Mouse (Mus musculus) hindbrain, embryonic 13.5 days (tissue): ENCODE measurements around the gene Adtrp. TPM values are rescaled to one million over a fixed set of nuclear protein-coding genes. Genes with fewer than 3 reads are reported as not detected.

Experiments
- ATAC-seq: fragments of 200-750 bp; cut with Nextera tagmentation; 2 replicates; pipeline ENCODE4 v1.8.0; 2017; ENCODE audit warnings: moderate TSS enrichment; ENCODE audit not compliant: low FRiP score
- H3K27ac ChIP-seq: fragments of 300-500 bp; sonication (generic); 2 replicates; pipeline ENCODE4 v1.5.1; 2015; ENCODE audit warnings: inconsistent platforms, mild to moderate bottlenecking, moderate library complexity
- H3K27me3 ChIP-seq: fragments of 300-500 bp; sonication (generic); 2 replicates; pipeline ENCODE4 v1.6.1; 2015; ENCODE audit warnings: mild to moderate bottlenecking, inconsistent platforms
- H3K36me3 ChIP-seq: fragments of 300-500 bp; sonication (generic); 2 replicates; pipeline ENCODE4 v1.6.1; 2015; ENCODE audit warnings: mild to moderate bottlenecking, inconsistent platforms
- H3K4me1 ChIP-seq: fragments of 300-500 bp; sonication (generic); replicated peaks from 2 replicates; pipeline ENCODE4 v1.6.1; 2015; ENCODE audit warnings: inconsistent platforms
- H3K4me2 ChIP-seq: fragments of 300-500 bp; sonication (generic); 2 replicates; pipeline ENCODE4 v1.6.1; 2015; ENCODE audit warnings: inconsistent platforms, mild to moderate bottlenecking, moderate library complexity
- H3K4me3 ChIP-seq: fragments of 300-500 bp; sonication (generic); 2 replicates; pipeline ENCODE4 v1.5.1; 2015; ENCODE audit warnings: mild to moderate bottlenecking, inconsistent platforms
- H3K9ac ChIP-seq: fragments of 300-500 bp; sonication (generic); 2 replicates; pipeline ENCODE4 v1.6.1; 2015; ENCODE audit warnings: mild to moderate bottlenecking, inconsistent platforms
- H3K9me3 ChIP-seq: fragments of 300-500 bp; sonication (generic); 2 replicates; pipeline ENCODE4 v1.6.1; 2016; ENCODE audit warnings: inconsistent platforms
- WGBS: fragments of 180-500 bp; shearing (Covaris S2); methylation state at CpG from one replicate; pipeline ENCODE4 v1.1.7; 2015; 5-methylcytosine and 5-hydroxymethylcytosine counted together
- polyA plus RNA-seq: library from polyadenylated mRNA; unstranded; fragments of >200 nt; fragmentation: Nextera tagmentation; extraction: Ambion mirVana; gene quantifications from 2 replicates; pipeline ENCODE4 v1.2.1, GENCODE M21; 2015

Adtrp gene
- polyA plus RNA-seq, 1 experiment from 2014 or later, result 0.65 TPM

DNA sequence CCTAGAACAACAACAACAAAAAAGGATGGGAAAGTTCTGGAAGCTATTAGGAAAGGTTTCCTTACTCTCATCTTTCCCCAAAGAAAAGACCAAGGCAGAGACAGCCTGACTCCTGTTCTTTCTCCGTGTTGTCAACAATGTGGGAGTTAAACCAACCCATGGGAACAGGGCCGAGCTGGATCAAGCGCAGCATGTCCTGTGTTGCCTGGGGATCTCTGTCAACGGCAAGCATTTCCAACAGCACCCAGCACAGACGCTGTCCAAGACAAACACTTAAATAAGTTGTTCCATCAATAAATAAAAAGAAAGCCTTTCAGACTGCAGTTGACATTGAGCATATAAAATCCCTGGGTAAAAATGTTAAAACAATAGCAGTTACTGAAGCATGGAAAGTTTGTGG is 17.6 kb upstream of the Adtrp start:
- Histone ChIP-seq H3K27ac (no peak overlapping the region), H3K9ac (no peak overlapping the region), H3K4me1 (no peaks in the 10 kb centered on the region), H3K36me3 (no peaks in the 10 kb centered on the region), H3K4me3 (no peak overlapping the region), H3K27me3 (no peaks in the 10 kb centered on the region), H3K4me2 (no peak overlapping the region), H3K9me3 (no peaks in the 10 kb centered on the region)
- WGBS, result 67% methylated on average over 5 of the region's 5 CpGs
- ATAC-seq, result no peak

- Histone ChIP-seq H3K27me3 (no peaks in the 10 kb centered on the region), H3K9me3 (no peaks in the 10 kb centered on the region), H3K9ac (no peak overlapping the region), H3K4me1 (no peaks in the 10 kb centered on the region), H3K4me3 (no peak overlapping the region), H3K27ac (no peak overlapping the region), H3K4me2 (no peak overlapping the region), H3K36me3 (no peaks in the 10 kb centered on the region)
- 95% methylated on average over 15 of the region's 15 CpGs for WGBS
- no peak for ATAC-seq
These were observed 13.3 kb upstream of the Adtrp start for GRCm38 (mm10) chr13:41860603-41861405.

GRCm38 (mm10) chr13:41855206-41856185 is 8.0 kb upstream of the Adtrp start:
- 66% methylated on average over 13 of the region's 13 CpGs for WGBS
- H3K9me3 ChIP-seq, result no peaks in the 10 kb centered on the region
- no peak overlapping the region for H3K4me2 ChIP-seq
- H3K36me3 ChIP-seq, result no peaks in the 10 kb centered on the region
- no peaks in the 10 kb centered on the region for H3K27me3 ChIP-seq
- H3K9ac ChIP-seq, result no peak overlapping the region
- no peak overlapping the region for H3K27ac ChIP-seq
- H3K4me3 ChIP-seq, result no peak overlapping the region
- no peak for ATAC-seq
- H3K4me1 ChIP-seq, result no peaks in the 10 kb centered on the region

- Histone ChIP-seq H3K9ac (no peak overlapping the region), H3K4me2 (no peak overlapping the region), H3K9me3 (no peaks in the 10 kb centered on the region), H3K36me3 (no peaks in the 10 kb centered on the region), H3K27me3 (no peaks in the 10 kb centered on the region), H3K4me3 (no peak overlapping the region), H3K4me1 (no peaks in the 10 kb centered on the region), H3K27ac (no peak overlapping the region)
- 56% methylated on average over 3 of the region's 3 CpGs for WGBS
- ATAC-seq, result no peak
These were observed 3.4 kb upstream of the Adtrp start for GRCm38 (mm10) chr13:41850727-41851378.

- Histone ChIP-seq H3K9ac (no peak overlapping the region), H3K36me3 (no peaks in the 10 kb centered on the region), H3K27ac (no peak overlapping the region), H3K27me3 (no peaks in the 10 kb centered on the region), H3K9me3 (no peaks in the 10 kb centered on the region), H3K4me2 (no peak overlapping the region), H3K4me3 (no peak overlapping the region), H3K4me1 (no peaks in the 10 kb centered on the region)
- ATAC-seq, result no peak
- 84% methylated on average over 5 of the region's 5 CpGs for WGBS
These were observed 968 bp downstream of the Adtrp start for GRCm38 (mm10) chr13:41846516-41846915.

DNA sequence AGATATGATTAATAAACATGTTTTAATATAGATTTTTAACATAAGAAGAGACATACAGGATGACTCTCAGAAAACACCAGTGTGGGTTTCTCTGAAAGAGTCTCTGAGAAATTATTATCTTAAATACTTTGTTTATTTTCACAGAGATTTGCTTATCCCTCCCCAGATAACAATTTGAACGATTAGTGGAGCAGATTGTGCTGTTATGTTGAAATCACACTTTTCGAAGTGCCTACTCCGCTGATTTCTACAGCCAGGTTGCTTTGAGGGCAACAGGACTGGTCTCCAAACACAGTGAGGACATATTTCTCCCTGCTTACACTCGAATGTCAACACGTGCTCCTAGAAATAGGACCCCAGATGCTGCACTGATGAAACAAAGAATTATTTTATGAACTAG is 2.5 kb downstream of the Adtrp start:
- WGBS, result 89% methylated on average over 5 of the region's 5 CpGs
- no peak for ATAC-seq
- H3K27me3 ChIP-seq, result no peaks in the 10 kb centered on the region

DNA sequence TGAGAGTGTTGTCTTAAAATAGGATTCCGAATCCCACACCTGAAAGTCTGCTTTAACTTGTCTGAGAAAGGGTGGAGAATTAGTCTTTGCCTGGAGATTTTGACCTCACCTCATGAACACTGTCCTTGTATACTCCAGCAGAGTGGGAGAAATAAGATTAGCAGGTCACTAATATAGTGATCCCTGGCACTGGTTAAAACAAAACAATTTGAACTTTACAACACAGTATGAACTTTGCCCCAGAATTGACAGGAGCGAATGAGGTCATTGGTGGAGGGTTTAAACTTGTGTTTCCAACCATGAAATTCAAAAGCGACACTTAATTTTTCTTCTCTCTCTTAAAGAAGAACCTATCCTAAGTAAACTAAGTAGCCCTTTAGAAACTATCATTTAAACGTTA is 3.4 kb downstream of the Adtrp start:
- H3K9ac ChIP-seq, result no peak overlapping the region
- H3K4me3 ChIP-seq, result no peak overlapping the region
- H3K27ac ChIP-seq, result no peak overlapping the region
- 88% methylated on average over 4 of the region's 4 CpGs for WGBS
- no peaks in the 10 kb centered on the region for H3K9me3 ChIP-seq
- no peak for ATAC-seq
- no peaks in the 10 kb centered on the region for H3K4me1 ChIP-seq
- no peaks in the 10 kb centered on the region for H3K36me3 ChIP-seq
- H3K27me3 ChIP-seq, result no peaks in the 10 kb centered on the region
- H3K4me2 ChIP-seq, result no peak overlapping the region

More for the DNA sequence above, 2.5 kb downstream of the Adtrp start:
- Histone ChIP-seq H3K36me3 (no peaks in the 10 kb centered on the region), H3K4me1 (no peaks in the 10 kb centered on the region), H3K4me3 (no peak overlapping the region), H3K27ac (no peak overlapping the region), H3K9me3 (no peaks in the 10 kb centered on the region), H3K4me2 (no peak overlapping the region), H3K9ac (no peak overlapping the region)

DNA sequence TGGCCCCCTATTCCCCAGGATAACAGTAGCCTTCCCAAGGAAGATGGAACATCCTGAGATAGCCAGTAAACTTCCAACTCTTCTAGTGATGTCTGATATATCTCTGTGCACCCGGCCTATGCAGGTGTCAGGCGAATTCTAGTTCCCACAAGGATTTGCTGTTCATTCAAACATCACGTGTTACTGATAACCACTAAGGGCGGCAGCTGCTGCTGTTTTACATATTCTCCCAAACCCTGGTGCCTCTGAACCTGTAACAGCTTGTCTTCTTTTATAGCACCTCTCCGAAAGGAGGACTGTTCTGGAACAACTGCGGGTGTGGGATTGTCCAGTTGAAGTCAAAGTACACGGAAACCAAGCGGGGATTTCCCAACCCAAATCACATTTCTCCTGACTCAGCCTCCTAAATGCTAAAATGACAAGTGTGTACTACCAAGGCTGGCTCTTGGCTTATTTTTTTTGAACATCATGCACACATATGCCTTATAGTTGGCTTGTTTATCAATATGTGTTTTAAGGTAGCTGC is 13.8 kb downstream of the Adtrp start:
- Histone ChIP-seq H3K4me1 (no peaks in the 10 kb centered on the region), H3K4me3 (no peak overlapping the region)
- ATAC-seq, result no peak

DNA sequence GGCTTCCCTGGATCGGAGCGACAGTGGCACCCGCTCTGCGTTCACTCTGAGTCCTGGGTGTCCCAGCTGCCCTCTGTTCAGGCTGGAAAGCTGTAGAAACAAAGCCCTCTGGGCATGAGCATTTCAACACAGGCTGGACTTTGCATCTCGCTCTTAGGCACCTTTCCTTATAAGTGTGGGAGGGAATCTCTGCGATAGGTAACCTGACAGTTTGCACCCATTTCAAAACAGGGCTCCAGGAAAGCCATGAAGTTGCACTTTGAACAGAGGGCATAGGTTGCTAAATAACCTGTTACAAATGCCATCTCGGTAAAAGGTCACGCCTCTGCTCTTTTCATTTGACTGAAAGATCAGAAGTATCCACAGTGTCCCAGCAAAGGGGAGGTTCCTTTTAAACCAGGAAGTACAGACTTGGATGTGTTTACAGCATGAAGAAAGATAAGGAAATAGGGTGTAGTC is 19.2 kb downstream of the Adtrp start:
- no peak for ATAC-seq
- no peak overlapping the region for H3K27ac ChIP-seq
- no peak overlapping the region for H3K4me3 ChIP-seq
- no peaks in the 10 kb centered on the region for H3K36me3 ChIP-seq
- no peaks in the 10 kb centered on the region for H3K27me3 ChIP-seq
- no peaks in the 10 kb centered on the region for H3K9me3 ChIP-seq
- H3K9ac ChIP-seq, result no peak overlapping the region
- H3K4me2 ChIP-seq, result no peak overlapping the region
- WGBS, result 95% methylated on average over 8 of the region's 8 CpGs
- no peaks in the 10 kb centered on the region for H3K4me1 ChIP-seq

More for the DNA sequence above, 13.8 kb downstream of the Adtrp start:
- Histone ChIP-seq H3K4me2 (no peak overlapping the region), H3K9ac (no peak overlapping the region), H3K36me3 (no peaks in the 10 kb centered on the region), H3K27me3 (no peaks in the 10 kb centered on the region), H3K27ac (no peak overlapping the region), H3K9me3 (no peaks in the 10 kb centered on the region)
- WGBS, result 93% methylated on average over 8 of the region's 8 CpGs

- Histone ChIP-seq H3K9me3 (no peaks in the 10 kb centered on the region), H3K36me3 (no peaks in the 10 kb centered on the region)
- WGBS, result 93% methylated on average over 5 of the region's 5 CpGs
These were observed 19.9 kb downstream of the Adtrp start for GRCm38 (mm10) chr13:41827581-41827980.

GRCm38 (mm10) chr13:41825379-41825966 is 22.0 kb downstream of the Adtrp start:
- Histone ChIP-seq H3K9ac (no peak overlapping the region), H3K27me3 (no peaks in the 10 kb centered on the region), H3K4me2 (no peak overlapping the region), H3K4me1 (no peaks in the 10 kb centered on the region), H3K9me3 (no peaks in the 10 kb centered on the region), H3K27ac (no peak overlapping the region), H3K4me3 (no peak overlapping the region), H3K36me3 (no peaks in the 10 kb centered on the region)
- WGBS, result 78% methylated on average over 11 of the region's 11 CpGs
- ATAC-seq, result no peak

More at GRCm38 (mm10) chr13:41827581-41827980, 19.9 kb downstream of the Adtrp start:
- no peaks in the 10 kb centered on the region for H3K27me3 ChIP-seq
- no peak overlapping the region for H3K9ac ChIP-seq
- no peak overlapping the region for H3K4me2 ChIP-seq
- H3K4me3 ChIP-seq, result no peak overlapping the region
- no peaks in the 10 kb centered on the region for H3K4me1 ChIP-seq
- ATAC-seq, result no peak
- H3K27ac ChIP-seq, result no peak overlapping the region
